Mouse (Mus musculus) heart, embryonic 16.5 days (tissue): ENCODE data around the gene Eml4. TPM values are rescaled to one million over a fixed set of nuclear protein-coding genes. Genes with fewer than 3 reads are reported as not detected.

ENCODE experiments used
- ATAC-seq: fragments of 200-750 bp; cut with Nextera tagmentation; replicated peaks from 2 replicates; pipeline ENCODE4 v1.8.0; 2017; ENCODE audit warnings: moderate number of reproducible peaks; ENCODE audit not compliant: insufficient read depth, low FRiP score; ENCODE audit errors: extremely low read depth
- H3K27ac ChIP-seq: fragments of 300-500 bp; sonication (generic); 2 replicates; pipeline ENCODE4 v1.5.1; 2014; ENCODE audit warnings: mild to moderate bottlenecking, low read length, control low read depth, moderate library complexity
- H3K27me3 ChIP-seq: fragments of 300-500 bp; sonication (generic); 2 replicates; pipeline ENCODE4 v1.6.1; 2014; ENCODE audit warnings: low read length, mixed read lengths; ENCODE audit not compliant: control insufficient read depth, insufficient read depth
- H3K36me3 ChIP-seq: fragments of 300-500 bp; sonication (generic); 2 replicates; pipeline ENCODE4 v1.6.1; 2014; ENCODE audit not compliant: control insufficient read depth, insufficient read depth
- H3K4me1 ChIP-seq: fragments of 300-500 bp; sonication (generic); 2 replicates; pipeline ENCODE4 v1.6.1; 2014; ENCODE audit warnings: low read length, mixed read lengths; ENCODE audit not compliant: control insufficient read depth, insufficient read depth
- H3K4me2 ChIP-seq: fragments of 300-500 bp; sonication (generic); 2 replicates; pipeline ENCODE4 v1.6.1; 2014; ENCODE audit warnings: low read depth, mild to moderate bottlenecking, control low read depth, low read length
- H3K4me3 ChIP-seq: fragments of 300-500 bp; sonication (generic); 2 replicates; pipeline ENCODE4 v1.5.1; 2014; ENCODE audit warnings: mild to moderate bottlenecking, control low read depth, low read length
- H3K9ac ChIP-seq: fragments of 300-500 bp; sonication (generic); 2 replicates; pipeline ENCODE4 v1.6.1; 2014; ENCODE audit warnings: low read length, control low read depth
- H3K9me3 ChIP-seq: fragments of 300-500 bp; sonication (generic); replicated peaks from 2 replicates; pipeline ENCODE4 v1.6.1; 2016; ENCODE audit warnings: low read length; ENCODE audit not compliant: control insufficient read depth
- WGBS: fragments of 180-500 bp; shearing (Covaris S2); extraction: QIAGEN DNeasy Blood & Tissue Kit; methylation state at CpG from one replicate; pipeline ENCODE4 v1.1.7; 2014; 5-methylcytosine and 5-hydroxymethylcytosine counted together
- polyA plus RNA-seq: library from polyadenylated mRNA; unstranded; fragments of >200 nt; fragmentation: Nextera tagmentation; extraction: Ambion mirVana; gene quantifications from 2 replicates; pipeline ENCODE4 v1.2.1, GENCODE M21; 2015

Eml4 gene
- polyA plus RNA-seq, 1 experiment from 2014 or later = 12.4 TPM

GRCm38 (mm10) chr17:83521881-83522280 lies 171.2 kb downstream of the Eml4 start:
- no peak overlapping the region for H3K27ac ChIP-seq
- WGBS = 80% methylated on average over 4 of the region's 4 CpGs
- H3K9ac ChIP-seq = no peak overlapping the region
- peaks cover 3% of the 10 kb centered on the region; the same call in 1 of the 2 replicates for H3K4me1 ChIP-seq
- H3K9me3 ChIP-seq = no peaks in the 10 kb centered on the region
- no peaks in the 10 kb centered on the region for H3K27me3 ChIP-seq
- H3K4me2 ChIP-seq = no peak overlapping the region
- H3K4me3 ChIP-seq = no peak overlapping the region
- ATAC-seq = no peak
- no peaks in the 10 kb centered on the region for H3K36me3 ChIP-seq

GRCm38 (mm10) chr17:83522590-83523379 lies 172.1 kb downstream of the Eml4 start:
- Histone ChIP-seq H3K27ac (no peak overlapping the region), H3K4me3 (no peak overlapping the region), H3K4me1 (peaks cover 8% of the 10 kb centered on the region), H3K4me2 (no peak overlapping the region), H3K27me3 (no peaks in the 10 kb centered on the region), H3K9me3 (no peaks in the 10 kb centered on the region), H3K36me3 (no peaks in the 10 kb centered on the region), H3K9ac (no peak overlapping the region)
- 67% methylated on average over 7 of the region's 7 CpGs for WGBS
- no peak for ATAC-seq

GRCm38 (mm10) chr17:83524753-83525152 lies 174.0 kb downstream of the Eml4 start:
- Histone ChIP-seq H3K27ac (no peak overlapping the region), H3K4me2 (no peak overlapping the region), H3K36me3 (no peaks in the 10 kb centered on the region), H3K4me1 (peaks cover 13% of the 10 kb centered on the region), H3K4me3 (no peak overlapping the region), H3K27me3 (no peaks in the 10 kb centered on the region), H3K9me3 (no peaks in the 10 kb centered on the region), H3K9ac (no peak overlapping the region)
- 58% methylated on average over 7 of the region's 7 CpGs for WGBS
- ATAC-seq = no peak

- H3K9ac ChIP-seq = no peak overlapping the region
- H3K4me1 ChIP-seq = peaks cover 13% of the 10 kb centered on the region
- H3K36me3 ChIP-seq = no peaks in the 10 kb centered on the region
- no peak overlapping the region for H3K4me3 ChIP-seq
- no peak; the same call in 1 of the 2 replicates for ATAC-seq
- WGBS = 12% methylated on average over 8 of the region's 8 CpGs
- H3K4me2 ChIP-seq = peak overlapping the region; percentile 27; the same call in 1 of the 2 replicates
- no peaks in the 10 kb centered on the region for H3K27me3 ChIP-seq
- H3K9me3 ChIP-seq = no peaks in the 10 kb centered on the region
- peak overlapping the region; percentile 9; the same call in 1 of the 2 replicates for H3K27ac ChIP-seq
These were observed 174.9 kb downstream of the Eml4 start for GRCm38 (mm10) chr17:83525596-83525995.

- Histone ChIP-seq H3K4me2 (no peak overlapping the region), H3K9me3 (no peaks in the 10 kb centered on the region), H3K9ac (no peak overlapping the region), H3K27ac (peak overlapping the region; percentile 68), H3K4me1 (peaks cover 13% of the 10 kb centered on the region), H3K27me3 (no peaks in the 10 kb centered on the region), H3K4me3 (no peak overlapping the region), H3K36me3 (no peaks in the 10 kb centered on the region)
- WGBS = 28% methylated on average over 5 of the region's 5 CpGs
- no peak for ATAC-seq
These were observed 175.4 kb downstream of the Eml4 start for GRCm38 (mm10) chr17:83526091-83526561.

- WGBS = 32% methylated on average over 13 of the region's 13 CpGs
- Histone ChIP-seq H3K4me1 (peaks cover 13% of the 10 kb centered on the region), H3K4me3 (peak overlapping the region; percentile 42), H3K36me3 (no peaks in the 10 kb centered on the region), H3K27me3 (no peaks in the 10 kb centered on the region), H3K4me2 (peak overlapping the region; percentile 56), H3K27ac (peak overlapping the region; percentile 79), H3K9ac (peak overlapping the region; percentile 26; the same call in 1 of the 2 replicates), H3K9me3 (no peaks in the 10 kb centered on the region)
- peak; percentile 84 for ATAC-seq
These were observed 176.1 kb downstream of the Eml4 start for GRCm38 (mm10) chr17:83526624-83527532.

GRCm38 (mm10) chr17:83527651-83528381 lies 177.1 kb downstream of the Eml4 start:
- ATAC-seq = peak; percentile 66
- 8% methylated on average over 17 of the region's 17 CpGs for WGBS
- Histone ChIP-seq H3K9ac (peak overlapping the region; percentile 54), H3K27ac (peak overlapping the region; percentile 79), H3K27me3 (no peaks in the 10 kb centered on the region), H3K4me2 (peak overlapping the region; percentile 56), H3K36me3 (no peaks in the 10 kb centered on the region), H3K4me3 (peak overlapping the region; percentile 42), H3K9me3 (no peaks in the 10 kb centered on the region), H3K4me1 (peaks cover 13% of the 10 kb centered on the region)
